Mouse (Mus musculus) cerebellum, adult 11-12 months (tissue): ENCODE measurements around the gene Agap2.

Source experiments
- DNase-seq: peaks from one replicate; pipeline ENCODE4 v3.0.0; 2022

The Agap2 gene

GRCm38 (mm10) chr10:127075080-127075479 lies at the start of gene Agap2:
Gene Agap2, plus strand, starts transcription at chr10:127075284.
- DNase-seq = no peak

GRCm38 (mm10) chr10:127030336-127031296 lies 44.5 kb upstream of the Agap2 start, which contains the start of gene Tsfm:
Gene Tsfm, minus strand, starts transcription at chr10:127030840.
- peak; percentile 88 for DNase-seq

- DNase-seq = no peak
Observed at GRCm38 (mm10) chr10:127033301-127033741, 41.8 kb upstream of the Agap2 start.

GRCm38 (mm10) chr10:127036273-127036672 lies 38.8 kb upstream of the Agap2 start:
- DNase-seq = no peak

- no peak for DNase-seq
Observed at GRCm38 (mm10) chr10:127037641-127038040, 37.4 kb upstream of the Agap2 start.

GRCm38 (mm10) chr10:127040569-127041214 lies 34.4 kb upstream of the Agap2 start:
- no peak for DNase-seq

- DNase-seq = no peak
Observed at GRCm38 (mm10) chr10:127041274-127041766, 33.8 kb upstream of the Agap2 start, which contains the start of the genes Mettl1 and Eef1akmt3. Gene Mettl1, plus strand, starts transcription at chr10:127041414. Gene Eef1akmt3, minus strand, starts transcription at chr10:127041513.

- peak; percentile 84 for DNase-seq
Observed at GRCm38 (mm10) chr10:127041774-127042338, 33.2 kb upstream of the Agap2 start.

GRCm38 (mm10) chr10:127042468-127043115 lies 32.5 kb upstream of the Agap2 start:
- no peak for DNase-seq

GRCm38 (mm10) chr10:127043187-127043586 lies 31.9 kb upstream of the Agap2 start:
- DNase-seq = no peak

GRCm38 (mm10) chr10:127047954-127048353 lies 27.1 kb upstream of the Agap2 start, which contains the start of gene Cyp27b1:
Gene Cyp27b1, plus strand, starts transcription at chr10:127048250.
- no peak for DNase-seq

- no peak for DNase-seq
Observed at GRCm38 (mm10) chr10:127048608-127049394, 26.3 kb upstream of the Agap2 start.

GRCm38 (mm10) chr10:127049395-127050118 lies 25.5 kb upstream of the Agap2 start:
- DNase-seq = no peak

- no peak for DNase-seq
Observed at GRCm38 (mm10) chr10:127050119-127050474, 25.0 kb upstream of the Agap2 start.

GRCm38 (mm10) chr10:127054646-127055045 lies 20.4 kb upstream of the Agap2 start:
- no peak for DNase-seq

- DNase-seq = no peak
Observed at GRCm38 (mm10) chr10:127055406-127055805, 19.7 kb upstream of the Agap2 start.

- DNase-seq = peak; percentile 56
Observed at GRCm38 (mm10) chr10:127056490-127056889, 18.6 kb upstream of the Agap2 start.

GRCm38 (mm10) chr10:127058161-127058560 lies 16.9 kb upstream of the Agap2 start:
- DNase-seq = peak; percentile 76

- DNase-seq = peak; percentile 54
Observed at GRCm38 (mm10) chr10:127058708-127059107, 16.4 kb upstream of the Agap2 start.

GRCm38 (mm10) chr10:127059174-127059967 lies 15.7 kb upstream of the Agap2 start:
- peak; percentile 60 for DNase-seq
